Mouse (Mus musculus) 3134 (cell line): Measurements from ENCODE around the gene Tgm7.
A peak's percentile ranks its signal among the peaks of the same experiment; 100 is the strongest.

Experiments
- DNase-seq: peaks from one replicate; pipeline ENCODE4 v3.0.0-alpha.2; 2011; ENCODE audit warnings: low spot score; ENCODE audit not compliant: insufficient read length; ENCODE audit errors: extremely low read depth

Tgm7 gene

DNA sequence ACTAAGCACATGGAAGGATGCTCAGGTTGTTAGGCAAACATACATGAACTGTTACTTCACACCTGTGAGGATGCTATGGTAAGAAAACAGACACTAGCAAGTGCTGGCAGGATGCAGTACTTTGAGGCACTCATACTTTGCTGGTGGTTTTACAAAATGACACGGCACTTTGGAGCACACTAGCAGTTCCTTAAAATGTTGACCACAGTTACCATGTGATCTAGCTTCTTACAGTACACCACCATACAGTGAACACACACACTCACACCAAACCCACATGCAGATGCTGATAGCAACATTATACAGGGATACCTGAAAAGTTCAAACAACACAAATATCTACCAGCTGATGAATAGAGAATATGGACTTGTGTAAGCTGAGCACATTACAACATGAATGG, 27.0 kb downstream of the Tgm7 start:
- DNase-seq, result no peak

DNA sequence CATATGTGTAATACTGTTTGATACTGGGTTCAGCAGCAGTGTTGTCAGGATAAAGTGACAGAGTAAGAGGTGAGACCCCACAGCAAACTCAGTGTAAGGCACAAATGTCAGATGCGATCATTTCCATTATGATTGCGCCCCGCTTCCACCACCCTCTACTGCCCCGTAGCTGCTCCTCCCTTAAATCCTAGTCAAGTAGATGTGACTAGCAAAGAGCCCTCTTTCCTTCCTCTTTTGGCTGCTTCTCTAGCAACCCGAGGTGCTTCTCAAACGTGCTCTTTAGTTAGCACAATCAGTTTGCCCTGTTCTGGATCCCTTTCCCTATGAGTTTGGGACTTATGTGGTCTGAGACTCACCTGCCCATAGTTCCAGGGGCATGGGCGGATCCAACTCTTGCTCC, 34.8 kb downstream of the Tgm7 start:
- DNase-seq, result no peak

DNA sequence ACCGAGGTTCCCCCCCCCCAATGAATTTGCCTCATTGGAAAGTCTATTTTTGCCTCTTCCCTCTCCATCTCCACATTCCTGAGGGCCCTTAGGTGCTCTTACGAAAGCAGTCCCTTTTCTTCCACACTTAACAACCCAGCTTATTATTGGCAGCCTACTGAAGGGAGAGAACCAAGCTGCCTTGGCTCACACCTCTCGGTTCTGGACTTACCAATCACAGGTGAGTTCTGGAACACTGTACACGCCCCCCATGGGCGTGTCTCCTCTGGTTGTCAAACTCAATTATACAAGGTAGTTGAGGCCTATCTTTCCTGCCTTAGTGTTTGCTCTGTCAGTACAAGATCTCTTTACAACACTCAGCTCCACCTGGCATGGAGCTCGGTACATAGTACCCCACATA, 37.7 kb downstream of the Tgm7 start:
- peak; percentile 9 for DNase-seq

DNA sequence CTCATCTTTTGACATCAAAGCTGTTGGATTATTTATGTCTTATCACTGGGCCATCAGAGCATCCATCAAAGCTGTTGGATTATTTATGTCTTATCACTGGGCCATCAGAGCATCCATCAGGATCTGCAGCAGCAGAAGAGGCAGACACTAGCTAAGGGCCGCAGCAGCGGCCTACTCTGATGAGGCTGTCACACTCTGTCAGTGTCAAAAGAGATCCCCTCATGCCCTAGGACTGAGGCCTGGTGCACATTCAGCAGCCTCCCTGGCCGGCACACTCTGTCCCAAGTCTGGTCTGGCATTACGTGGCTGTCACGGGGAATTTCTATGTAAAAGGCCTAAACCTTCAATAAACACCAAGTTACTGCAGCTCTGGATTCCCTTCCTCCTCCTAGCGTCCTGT, 40.1 kb downstream of the Tgm7 start:
- DNase-seq, result no peak

DNA sequence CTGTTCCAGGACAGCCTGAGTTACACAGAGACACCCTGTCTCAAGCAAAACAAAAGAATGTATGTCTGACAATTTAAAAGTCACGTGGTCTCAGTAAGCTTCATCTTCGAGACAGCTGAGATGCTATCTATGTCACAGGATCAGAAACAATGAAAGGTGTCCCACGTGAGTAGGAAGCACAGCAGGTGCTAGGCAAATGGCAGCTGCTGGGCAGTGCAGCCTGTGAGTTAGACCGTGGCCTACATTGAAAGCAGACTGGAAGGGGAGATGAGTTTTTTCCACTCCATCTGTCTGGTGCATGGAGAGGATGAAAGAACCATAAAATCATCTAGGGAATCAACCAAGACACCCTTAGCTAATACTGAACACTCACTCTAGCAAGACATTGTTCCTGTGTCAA, 42.5 kb downstream of the Tgm7 start:
- DNase-seq, result no peak

DNA sequence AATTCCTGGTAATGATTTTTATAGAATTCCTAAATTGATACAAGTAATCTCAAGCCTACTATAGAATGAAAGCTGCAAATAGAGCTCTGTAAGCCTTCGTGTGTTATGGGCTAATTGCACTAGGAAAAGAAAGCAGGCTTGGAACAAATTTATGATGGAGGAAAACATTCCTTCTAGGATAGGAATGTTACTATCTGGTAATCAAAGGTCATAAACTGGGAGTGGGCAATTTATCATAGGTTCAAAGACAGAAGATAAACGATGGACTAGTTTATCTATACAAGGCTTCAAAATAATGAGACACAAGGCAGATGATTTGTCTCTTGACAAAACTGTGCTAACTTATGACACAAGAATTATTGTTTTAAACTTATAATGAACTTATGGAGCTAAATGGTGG, 48.3 kb downstream of the Tgm7 start:
- no peak for DNase-seq

DNA sequence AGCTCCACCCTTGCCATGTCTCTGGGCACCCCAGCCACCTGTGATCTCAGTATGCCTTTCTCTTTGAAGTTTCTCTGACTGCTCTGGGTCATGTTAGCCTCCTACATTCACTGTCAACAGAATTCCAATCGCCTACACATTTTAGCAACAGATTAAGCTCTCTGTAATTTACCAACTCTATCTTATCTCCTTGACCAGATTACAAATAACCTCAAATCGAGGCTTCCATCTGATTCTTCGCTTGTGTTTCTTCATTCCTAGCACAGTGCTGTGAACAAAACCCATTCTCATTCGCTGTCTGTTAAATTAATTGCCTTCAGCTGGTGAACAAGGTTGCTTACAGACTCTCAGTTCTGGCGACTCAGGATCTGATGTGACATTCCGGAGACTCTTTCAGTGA, 51.6 kb downstream of the Tgm7 start:
- no peak for DNase-seq

DNA sequence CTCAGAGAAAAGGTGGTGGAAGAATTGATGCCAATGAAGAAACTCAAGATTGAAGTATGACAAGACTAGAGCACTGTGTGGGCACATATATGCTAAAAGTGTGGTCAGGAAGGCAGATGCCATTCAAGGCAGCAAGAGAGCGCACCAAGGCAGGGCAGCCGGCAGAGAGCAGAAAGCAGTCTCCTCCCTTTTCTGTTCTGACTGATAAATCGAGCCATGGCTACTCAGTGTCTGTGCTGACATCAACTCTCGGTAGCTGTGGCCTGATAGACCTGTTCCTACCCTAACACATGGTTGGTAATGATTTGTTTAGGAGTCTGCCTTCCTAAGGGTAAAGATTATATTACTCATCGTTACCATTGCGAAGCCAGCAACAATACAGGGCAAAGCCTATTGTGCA, 53.7 kb downstream of the Tgm7 start:
- DNase-seq, result no peak

DNA sequence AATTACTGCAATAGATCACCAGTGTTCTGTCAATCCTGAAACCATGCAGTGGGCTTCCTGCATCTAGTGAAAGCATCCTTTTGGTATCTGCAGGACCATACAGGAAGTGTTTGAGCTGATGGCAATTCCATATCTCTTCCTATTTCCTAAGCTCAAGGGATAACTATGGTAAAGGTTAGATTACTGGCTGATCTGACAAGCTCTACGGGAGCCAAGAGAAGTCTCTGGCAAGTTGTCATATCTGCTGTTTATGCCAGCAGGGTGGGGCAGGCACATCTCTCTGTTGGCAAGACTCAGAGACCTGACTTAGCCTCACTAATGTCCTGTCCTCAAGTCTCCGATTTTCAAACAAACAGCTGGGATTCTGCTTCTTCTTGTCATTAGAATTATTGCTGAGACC, 55.5 kb downstream of the Tgm7 start:
- no peak for DNase-seq

DNA sequence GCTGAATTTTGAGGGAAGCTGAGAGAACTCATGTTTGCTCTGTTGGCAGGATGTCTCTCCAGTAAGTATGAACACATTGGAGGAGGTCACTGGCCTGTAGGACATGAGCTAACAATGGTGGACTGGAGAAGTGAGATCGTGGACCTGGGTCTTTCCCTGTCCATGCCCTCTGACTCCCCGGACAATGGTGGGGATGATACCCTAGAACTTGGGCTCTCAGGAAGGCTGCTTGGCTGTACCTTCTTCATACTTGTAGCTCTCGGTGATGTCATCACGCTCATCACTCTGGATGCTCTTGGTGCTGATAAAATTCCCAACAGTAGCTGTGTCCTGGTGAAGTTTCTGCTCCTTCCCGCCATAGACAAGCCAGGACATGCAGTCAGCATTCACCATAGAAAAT, 57.4 kb downstream of the Tgm7 start:
- DNase-seq, result no peak

DNA sequence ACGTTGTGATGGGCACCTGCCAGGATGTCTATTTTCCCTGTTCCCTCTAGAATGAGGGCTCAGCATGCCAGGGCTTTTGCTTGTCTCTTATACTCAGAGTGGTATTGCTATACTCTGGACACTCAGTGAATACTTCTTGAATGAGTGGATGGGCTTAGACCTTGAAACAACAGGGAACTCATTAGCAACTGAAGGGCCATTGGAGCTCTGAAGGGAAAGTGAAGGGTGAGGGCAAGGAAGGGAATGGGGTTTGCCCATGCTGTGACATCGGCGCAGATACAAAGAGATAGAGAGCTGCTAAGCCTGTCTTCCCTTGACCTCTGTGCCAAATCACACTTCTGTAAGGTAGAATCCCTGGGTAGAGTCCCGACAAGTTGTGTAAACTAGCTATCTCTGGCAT, 63.9 kb downstream of the Tgm7 start:
- no peak for DNase-seq
